Mouse (Mus musculus) erythroblast, embryonic 14.5 days (primary cell): ENCODE data around the gene Tbcd. TPM values are rescaled to one million over a fixed set of nuclear protein-coding genes. Genes with fewer than 3 reads are reported as not detected.

Experiments
- H3K27me3 ChIP-seq: 2 replicates; pipeline ENCODE4 v1.6.1; 2012; ENCODE audit warnings: inconsistent platforms; ENCODE audit not compliant: control insufficient read depth
- H3K36me3 ChIP-seq: 2 replicates; pipeline ENCODE4 v1.6.1; 2012; ENCODE audit warnings: mild to moderate bottlenecking, inconsistent platforms; ENCODE audit not compliant: control insufficient read depth
- H3K4me1 ChIP-seq: 2 replicates; pipeline ENCODE4 v1.6.1; 2012; ENCODE audit warnings: inconsistent platforms; ENCODE audit not compliant: control insufficient read depth
- H3K4me3 ChIP-seq: replicated peaks from 2 replicates; pipeline ENCODE3; 2012; ENCODE audit warnings: moderate library complexity, mild to moderate bottlenecking, inconsistent platforms
- H3K9me3 ChIP-seq: 2 replicates; pipeline ENCODE4 v1.6.1; 2012; ENCODE audit warnings: low read length, inconsistent platforms, mixed read lengths; ENCODE audit not compliant: control insufficient read depth
- GATA1 ChIP-seq: IDR thresholded peaks from 2 replicates; pipeline ENCODE4 v1.6.1; 2012; ENCODE audit warnings: low read length, inconsistent platforms, mixed read lengths
- TAL1 ChIP-seq: IDR thresholded peaks from 3 replicates; pipeline ENCODE4 v1.6.1; 2012; ENCODE audit warnings: low read length, inconsistent platforms, mixed read lengths
- polyA plus RNA-seq: library from polyadenylated mRNA; stranded (reverse); fragments of >175 nt; gene quantifications from 2 replicates; pipeline ENCODE4 v1.2.3, GENCODE M21; 2012

Gene Tbcd
- polyA plus RNA-seq, 1 experiment, result 0.42 TPM

GRCm38 (mm10) chr11:121552167-121552566 is 100.4 kb downstream of the Tbcd start:
- Histone ChIP-seq H3K4me3 (no peak overlapping the region), H3K27me3 (no peaks in the 10 kb centered on the region), H3K4me1 (peaks cover 58% of the 10 kb centered on the region), H3K9me3 (no peaks in the 10 kb centered on the region; the same call in 1 of the 2 replicates), H3K36me3 (peaks cover 66% of the 10 kb centered on the region)
- no peak for TF ChIP-seq TAL1
- TF ChIP-seq GATA1, result no peak

GRCm38 (mm10) chr11:121552846-121553457 is 101.2 kb downstream of the Tbcd start:
- no peak for TF ChIP-seq GATA1
- no peak for TF ChIP-seq TAL1
- peaks cover 54% of the 10 kb centered on the region for H3K4me1 ChIP-seq
- H3K36me3 ChIP-seq, result peaks cover 73% of the 10 kb centered on the region

GRCm38 (mm10) chr11:121553458-121553857 is 101.7 kb downstream of the Tbcd start:
- no peak for TF ChIP-seq GATA1
- Histone ChIP-seq H3K9me3 (peaks cover 2% of the 10 kb centered on the region), H3K4me3 (no peak overlapping the region), H3K4me1 (peaks cover 54% of the 10 kb centered on the region), H3K36me3 (peaks cover 75% of the 10 kb centered on the region), H3K27me3 (no peaks in the 10 kb centered on the region)

More at GRCm38 (mm10) chr11:121552846-121553457, 101.2 kb downstream of the Tbcd start:
- H3K4me3 ChIP-seq, result no peak overlapping the region
- H3K9me3 ChIP-seq, result peaks cover 2% of the 10 kb centered on the region
- H3K27me3 ChIP-seq, result no peaks in the 10 kb centered on the region

- TF ChIP-seq GATA1 (no peak), TAL1 (no peak)
- peaks cover 42% of the 10 kb centered on the region for H3K4me1 ChIP-seq
Measured at GRCm38 (mm10) chr11:121556727-121557126, 105.0 kb downstream of the Tbcd start.

GRCm38 (mm10) chr11:121557946-121558345 is 106.2 kb downstream of the Tbcd start:
- Histone ChIP-seq H3K36me3 (peaks cover 71% of the 10 kb centered on the region), H3K4me1 (peaks cover 35% of the 10 kb centered on the region), H3K9me3 (peaks cover 2% of the 10 kb centered on the region), H3K4me3 (no peak overlapping the region), H3K27me3 (no peaks in the 10 kb centered on the region)
- TF ChIP-seq TAL1 (no peak), GATA1 (no peak)

More at GRCm38 (mm10) chr11:121556727-121557126, 105.0 kb downstream of the Tbcd start:
- peaks cover 2% of the 10 kb centered on the region for H3K9me3 ChIP-seq
- no peaks in the 10 kb centered on the region for H3K27me3 ChIP-seq
- no peak overlapping the region for H3K4me3 ChIP-seq
- H3K36me3 ChIP-seq, result peaks cover 73% of the 10 kb centered on the region

- H3K27me3 ChIP-seq, result no peaks in the 10 kb centered on the region
- peaks cover 30% of the 10 kb centered on the region for H3K4me1 ChIP-seq
- no peak overlapping the region for H3K4me3 ChIP-seq
- H3K36me3 ChIP-seq, result peaks cover 65% of the 10 kb centered on the region
- TF ChIP-seq GATA1 (no peak), TAL1 (no peak)
- H3K9me3 ChIP-seq, result peaks cover 2% of the 10 kb centered on the region
Measured at GRCm38 (mm10) chr11:121558522-121558921, 106.8 kb downstream of the Tbcd start.

- Histone ChIP-seq H3K4me3 (no peak overlapping the region), H3K9me3 (peaks cover 2% of the 10 kb centered on the region), H3K36me3 (peaks cover 70% of the 10 kb centered on the region), H3K4me1 (peaks cover 27% of the 10 kb centered on the region), H3K27me3 (no peaks in the 10 kb centered on the region)
- TF ChIP-seq TAL1 (no peak), GATA1 (no peak)
Measured at GRCm38 (mm10) chr11:121559527-121560293, 108.0 kb downstream of the Tbcd start.

- Histone ChIP-seq H3K4me1 (peaks cover 27% of the 10 kb centered on the region), H3K4me3 (no peak overlapping the region), H3K27me3 (no peaks in the 10 kb centered on the region), H3K9me3 (peaks cover 2% of the 10 kb centered on the region), H3K36me3 (peaks cover 72% of the 10 kb centered on the region)
- TF ChIP-seq GATA1 (no peak), TAL1 (no peak)
Measured at GRCm38 (mm10) chr11:121560294-121560663, 108.5 kb downstream of the Tbcd start.

GRCm38 (mm10) chr11:121563312-121563711 is 111.6 kb downstream of the Tbcd start:
- no peaks in the 10 kb centered on the region for H3K9me3 ChIP-seq
- H3K27me3 ChIP-seq, result no peaks in the 10 kb centered on the region
- TF ChIP-seq TAL1 (no peak), GATA1 (no peak)
- peaks cover 19% of the 10 kb centered on the region for H3K4me1 ChIP-seq
- peaks cover 47% of the 10 kb centered on the region for H3K36me3 ChIP-seq
- H3K4me3 ChIP-seq, result no peak overlapping the region
